ENCODE assay signal across 8 mouse cellular contexts in the genomic region with DNA sequence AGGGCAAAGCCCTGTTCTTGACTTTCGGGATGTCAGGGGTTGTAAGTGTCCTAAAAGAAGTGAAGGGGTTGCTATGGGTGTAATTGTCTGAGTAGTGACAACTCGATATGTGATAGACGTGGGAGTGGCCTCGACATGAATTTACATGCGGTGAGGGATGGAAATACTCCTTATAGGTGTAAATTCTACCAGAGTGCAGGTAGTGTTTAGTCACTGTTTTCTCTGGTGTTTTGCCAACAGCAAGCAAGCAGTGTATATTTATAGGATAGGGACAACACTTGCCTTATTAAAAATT. TPM values are rescaled to one million over a fixed set of nuclear protein-coding genes. Genes with fewer than 3 reads are reported as not detected.
DNase-seq lines count a peak whose midpoint lies in the region; ATAC-seq and TF ChIP-seq lines count a peak whose summit lies in the region.

No protein-coding gene starts in this region.

- peaks cover 8% of the 10 kb centered on the region for H3K36me3 ChIP-seq in heart, embryonic 11.5 days (ENCODE audit: control insufficient read depth, insufficient read depth, low read length)
- H3K36me3 ChIP-seq in ES-E14 (ENCODE audit: control insufficient read depth, insufficient read depth, low read length, poor library complexity, severe bottlenecking) (peaks cover 20% of the 10 kb centered on the region), macrophage (ENCODE audit: inconsistent target) (peaks cover 24% of the 10 kb centered on the region; the same call in 1 of the 2 replicates)
- peaks cover 21% of the 10 kb centered on the region for H3K36me3 ChIP-seq in forebrain, embryonic 16.5 days (ENCODE audit: control insufficient read depth, insufficient read depth)

- peak overlapping the region; percentile 80 for H3K4me2 ChIP-seq in heart, embryonic 11.5 days
- peak overlapping the region; percentile 96 for H3K4me2 ChIP-seq in forebrain, embryonic 16.5 days (ENCODE audit: low read length)

- DNase-seq in heart, postnatal 25 days (ENCODE audit: low spot score) = no peak
- no peak for DNase-seq in ES-E14 (ENCODE audit: low read depth, low spot score)
- no peak for DNase-seq in urinary bladder, adult 18-20 months (ENCODE audit: low spot score in 2 of 2)
- DNase-seq in gastrocnemius, adult 18-20 months (ENCODE audit: low spot score) = no peak
- DNase-seq in cerebellum, postnatal 25 days = no peak

- in situ Hi-C loops in ES-E14 (cut with MboI; ENCODE audit: low sequenced_read_pairs in 2 of 2, unreplicated experiment in 2 of 2) = no loop called here

- 1% methylated on average over 5 of the region's 5 CpGs for WGBS in heart, embryonic 11.5 days (ENCODE audit: insufficient replicate concordance)
- WGBS in forebrain, embryonic 16.5 days = 4% methylated on average over 5 of the region's 5 CpGs
- 0% methylated on average over 5 of the region's 5 CpGs for WGBS in macrophage (ENCODE audit: missing documents)

- H3K27me3 ChIP-seq in heart, embryonic 11.5 days (ENCODE audit: control insufficient read depth, insufficient read depth, low read length) = no peaks in the 10 kb centered on the region
- H3K27me3 ChIP-seq in forebrain, embryonic 16.5 days (replicated peaks; ENCODE audit: control insufficient read depth, insufficient read depth, low read length) = no peaks in the 10 kb centered on the region

- peaks cover 4% of the 10 kb centered on the region; the same call in 1 of the 2 replicates for H3K4me1 ChIP-seq in heart, embryonic 11.5 days (ENCODE audit: control insufficient read depth, insufficient read depth, low read length)
- peaks cover 0 to 5% of the 10 kb centered on the region in 2 experiments; a peak in 2 of 4 replicates for H3K4me1 ChIP-seq in ES-E14 (ENCODE audit: control insufficient read depth in 2 of 2, insufficient read depth in 2 of 2, low read length in 2 of 2, poor library complexity in 1 of 2)
- peaks cover 15% of the 10 kb centered on the region for H3K4me1 ChIP-seq in forebrain, embryonic 16.5 days (replicated peaks; ENCODE audit: control insufficient read depth, insufficient read depth, low read length)

- H3K79me2 ChIP-seq in macrophage (ENCODE audit: inconsistent target) = peaks cover 20% of the 10 kb centered on the region

- H3K9me3 ChIP-seq in heart, embryonic 11.5 days (replicated peaks; ENCODE audit: control insufficient read depth, low read length) = no peaks in the 10 kb centered on the region
- H3K9me3 ChIP-seq in ES-E14 (ENCODE audit: control insufficient read depth, insufficient read depth, low read depth, low read length) = no peaks in the 10 kb centered on the region
- H3K9me3 ChIP-seq in forebrain, embryonic 16.5 days (ENCODE audit: control insufficient read depth, low read length) = no peaks in the 10 kb centered on the region

- no peak overlapping the region for H3K27ac ChIP-seq in heart, embryonic 11.5 days (ENCODE audit: low read depth, low read length)
- H3K27ac ChIP-seq in ES-E14 (ENCODE audit: insufficient read depth, low read depth, low read length, poor library complexity, severe bottlenecking) (no peak overlapping the region), macrophage (no peak overlapping the region)
- H3K27ac ChIP-seq in forebrain, embryonic 16.5 days (ENCODE audit: low read length) = no peak overlapping the region

- intact Hi-C loops in heart, postnatal 25 days (cut with DNase I) = loop anchor here (2.0 to 5.0 kb wide), 2 partner anchors 45 to 82 kb away; a partner anchor contains a TSS

- 0 out of 2 replicates have a peak, but pooled peaks have one; percentile 15 for ATAC-seq in heart, embryonic 11.5 days (replicated peaks; ENCODE audit: insufficient number of reproducible peaks, low FRiP score, low TSS enrichment)
- no peak for ATAC-seq in forebrain, embryonic 16.5 days

- peak overlapping the region; percentile 72 for H3K4me3 ChIP-seq in heart, embryonic 11.5 days (ENCODE audit: low read depth, low read length)
- H3K4me3 ChIP-seq in ES-E14 (ENCODE audit: insufficient read depth in 1 of 2, low read depth in 1 of 2, low read length in 2 of 2, poor library complexity in 1 of 2, severe bottlenecking in 1 of 2) (peak overlapping the region; percentile 88 to 94), macrophage (ENCODE audit: inconsistent target) (peak overlapping the region; percentile 80)
- peak overlapping the region; percentile 94 for H3K4me3 ChIP-seq in forebrain, embryonic 16.5 days (replicated peaks; ENCODE audit: low read length)

- H3K9ac ChIP-seq in heart, embryonic 11.5 days (ENCODE audit: low read depth, low read length) = peak overlapping the region; percentile 84
- peak overlapping the region; percentile 93 for H3K9ac ChIP-seq in ES-E14 (ENCODE audit: insufficient read depth, low read depth, low read length, poor library complexity, severe bottlenecking)
- peak overlapping the region; percentile 82 for H3K9ac ChIP-seq in forebrain, embryonic 16.5 days (replicated peaks; ENCODE audit: low read depth, low read length)

TF ChIP-seq in ES-E14, 5 proteins besides CTCF, POLR2A, EP300 and RAD21:
- TF ChIP-seq MAFK (IDR thresholded peaks at IDR 0.05; ENCODE audit: insufficient read depth, low read depth, low read length) = no peak
- no peak for TF ChIP-seq ZC3H11A (IDR thresholded peaks at IDR 0.05; ENCODE audit: borderline replicate concordance, low read depth, low read length)
- TF ChIP-seq ZNF384 (IDR thresholded peaks at IDR 0.05; ENCODE audit: low read depth, low read length) = no peak
- no peak for TF ChIP-seq HCFC1 (IDR thresholded peaks at IDR 0.05; ENCODE audit: borderline replicate concordance, insufficient read depth, low read length)
- TF ChIP-seq CHD2 (IDR thresholded peaks at IDR 0.05; ENCODE audit: low read depth, low read length) = no peak
TF ChIP-seq in ES-E14: peak in this region for 0.

RNA-seq across cellular contexts. Expression of a gene that starts 43.1 kb away (rescaled TPM):
- 55.1 and 57.7 TPM in 2 replicates for polyA plus RNA-seq in heart, embryonic 11.5 days (2014; fragmentation: Nextera tagmentation; extraction: Ambion mirVana)
- 10 to 100 TPM; 14.5 to 16.1 TPM for total RNA-seq in heart, postnatal 25 days (2021)
- 58.4 and 71.9 TPM in 2 replicates for total RNA-seq in ES-E14 (2012; rRNA removed)
- 91.1 and 91.9 TPM in 2 replicates for polyA plus RNA-seq in forebrain, embryonic 16.5 days (2015; fragmentation: Nextera tagmentation; extraction: Ambion mirVana)
- total RNA-seq in macrophage (2018; cell fraction: chromatin; rRNA removed) = 100 to 1,000 TPM in 2 of 26 experiments, 10 to 100 TPM in 21, 1 to 10 TPM in 3; 4.5 to 102 (median 25.4) TPM
- total RNA-seq in macrophage (2018; cell fraction: cytosol; rRNA removed) = 10 to 100 TPM; 19.3 to 74.3 (median 33.5) TPM
- 10 to 100 TPM in 22 of 26 experiments, 1 to 10 TPM in 4; 7.2 to 67.0 (median 26.4) TPM for total RNA-seq in macrophage (2018; cell fraction: nucleus; rRNA removed)
- polyA plus RNA-seq in macrophage (2018) = 15.8 to 40.9 TPM (median 22.5 TPM) in 3 replicates
- 10 to 100 TPM; 17.1 to 17.5 TPM for total RNA-seq in gastrocnemius, adult 18-20 months (2021)

RNA-seq across cellular contexts. Expression of a gene that starts 44.5 kb away (rescaled TPM):
- 17.1 and 17.2 TPM in 2 replicates for polyA plus RNA-seq in heart, embryonic 11.5 days (2014; fragmentation: Nextera tagmentation; extraction: Ambion mirVana)
- total RNA-seq in heart, postnatal 25 days (2021) = 10 to 100 TPM; 10.6 to 13.8 TPM
- total RNA-seq in ES-E14 (2012; rRNA removed) = 35.6 and 36.2 TPM in 2 replicates
- polyA plus RNA-seq in forebrain, embryonic 16.5 days (2015; fragmentation: Nextera tagmentation; extraction: Ambion mirVana) = 20.8 and 24.0 TPM in 2 replicates
- total RNA-seq in macrophage (2018; cell fraction: chromatin; rRNA removed) = 10 to 100 TPM; 26.4 to 90.7 (median 47.6) TPM
- total RNA-seq in macrophage (2018; cell fraction: cytosol; rRNA removed) = 10 to 100 TPM; 15.5 to 27.9 (median 17.5) TPM
- 10 to 100 TPM; 24.0 to 73.8 (median 41.9) TPM for total RNA-seq in macrophage (2018; cell fraction: nucleus; rRNA removed)
- polyA plus RNA-seq in macrophage (2018) = 11.4 to 15.1 TPM (median 12.8 TPM) in 3 replicates
- 10 to 100 TPM; 13.4 to 17.1 TPM for total RNA-seq in gastrocnemius, adult 18-20 months (2021)

RNA-seq across cellular contexts. Expression of a gene that starts 55.1 kb away (rescaled TPM):
- polyA plus RNA-seq in heart, embryonic 11.5 days (2014; fragmentation: Nextera tagmentation; extraction: Ambion mirVana) = not detected in 2 replicates
- total RNA-seq in heart, postnatal 25 days (2021) = not detected
- 0.48 and 0.54 TPM in 2 replicates for total RNA-seq in ES-E14 (2012; rRNA removed)
- 0.27 and 0.43 TPM in 2 replicates for polyA plus RNA-seq in forebrain, embryonic 16.5 days (2015; fragmentation: Nextera tagmentation; extraction: Ambion mirVana)
- total RNA-seq in macrophage (2018; cell fraction: chromatin; rRNA removed) = not detected
- not detected for total RNA-seq in macrophage (2018; cell fraction: cytosol; rRNA removed)
- not detected for total RNA-seq in macrophage (2018; cell fraction: nucleus; rRNA removed)
- polyA plus RNA-seq in macrophage (2018) = not detected in 3 replicates
- total RNA-seq in gastrocnemius, adult 18-20 months (2021) = not detected
